20 mouse cellular contexts compared by ENCODE assay signal in genomic region chr1:92037039-92037438, GRCm38 (mm10).
"Had no signal": no experiment of that assay in that cellular context is flagged by ENCODE, and none has a peak within 500 bp of the region (broad histone marks: within the 10 kb centered on the region; RNA-seq: fewer than 3 reads in every experiment).

No protein-coding gene starts in this region.

- DNase-seq: liver, postnatal 0 days; lung, adult 2 months; lung, postnatal 14 days; lung, postnatal 36 days; retina, postnatal 1 day; right cerebral cortex, adult 18-20 months; right cerebral cortex, postnatal 25 days; right cerebral cortex, postnatal 4 days; spleen, adult 18-20 months; thymus, adult 18-20 months; thymus, postnatal 14 days; thymus, postnatal 36 days had no signal

- H3K36me3 ChIP-seq: lung, embryonic 15.5 days; midbrain, embryonic 13.5 days; midbrain, embryonic 15.5 days had no signal

- H3K9ac ChIP-seq: liver, postnatal 0 days; lung, embryonic 15.5 days; midbrain, embryonic 13.5 days; midbrain, embryonic 15.5 days; neural tube, embryonic 12.5 days had no signal

- H3K27me3 ChIP-seq: lung, embryonic 15.5 days; megakaryocyte, embryonic 14.5 days; midbrain, embryonic 13.5 days; midbrain, embryonic 15.5 days; neural tube, embryonic 12.5 days had no signal

- ATAC-seq: liver, postnatal 0 days; lung, postnatal 0 days; midbrain, embryonic 13.5 days; midbrain, embryonic 15.5 days had no signal

- H3K4me2 ChIP-seq: lung, embryonic 15.5 days; midbrain, embryonic 11.5 days; midbrain, embryonic 13.5 days; midbrain, embryonic 15.5 days; neural tube, embryonic 12.5 days had no signal

- H3K4me3 ChIP-seq: lung, embryonic 15.5 days; megakaryocyte, embryonic 14.5 days; midbrain, embryonic 13.5 days; midbrain, embryonic 15.5 days; neural tube, embryonic 12.5 days had no signal

- H3K27ac ChIP-seq: lung, embryonic 15.5 days; macrophage; midbrain, embryonic 13.5 days; midbrain, embryonic 15.5 days; neural tube, embryonic 12.5 days had no signal

- H3K9me3 ChIP-seq: lung, embryonic 15.5 days; midbrain, embryonic 13.5 days; midbrain, embryonic 15.5 days; neural tube, embryonic 12.5 days had no signal
